ENCODE assay signal across 30 mouse cellular contexts in genomic region chr15:25403879-25404278, GRCm38 (mm10). TPM values are rescaled to one million over a fixed set of nuclear protein-coding genes. Genes with fewer than 3 reads are reported as not detected.
DNase-seq lines count a peak whose midpoint lies in the region; ATAC-seq and TF ChIP-seq lines count a peak whose summit lies in the region.
"Had no signal": no experiment of that assay in that cellular context is flagged by ENCODE, and none has a peak within 500 bp of the region (broad histone marks: within the 10 kb centered on the region; RNA-seq: fewer than 3 reads in every experiment).

No protein-coding gene starts in this region.

- H3K9me3 ChIP-seq in hindbrain, embryonic 15.5 days, result no peaks in the 10 kb centered on the region
- H3K9me3 ChIP-seq in hindbrain, embryonic 10.5 days, result no peaks in the 10 kb centered on the region
- H3K9me3 ChIP-seq in neural tube, embryonic 12.5 days, result no peaks in the 10 kb centered on the region
- no peaks in the 10 kb centered on the region for H3K9me3 ChIP-seq in neural tube, embryonic 13.5 days
- H3K9me3 ChIP-seq: heart, embryonic 10.5 days; heart, embryonic 15.5 days; limb, embryonic 10.5 days; limb, embryonic 15.5 days; liver, embryonic 13.5 days had no signal

- no peak for ATAC-seq in hindbrain, embryonic 15.5 days (ENCODE audit: low FRiP score, low read depth)
- no peak for ATAC-seq in neural tube, embryonic 12.5 days (ENCODE audit: low FRiP score, low read depth)
- ATAC-seq in hematopoietic stem cell, adult 5-6 weeks (replicated peaks in 1 of 2; ENCODE audit: insufficient read depth in 1 of 2, low FRiP score in 2 of 2, low TSS enrichment in 1 of 2, low read depth in 1 of 2, poor library complexity in 2 of 2, severe bottlenecking in 2 of 2), result peak; percentile 40 to 55
- no peak for ATAC-seq in neural tube, embryonic 13.5 days (ENCODE audit: low read depth)
- ATAC-seq: activated CD4-positive, CD25-positive, alpha-beta regulatory T cell, adult 4 months; forebrain, embryonic 14.5 days; intestine, embryonic 16.5 days; lung, postnatal 0 days had no signal

- 0 out of 2 replicates have a peak overlapping the region, but pooled peaks have one; percentile 0 for H3K4me2 ChIP-seq in hindbrain, embryonic 15.5 days
- 0 out of 2 replicates have a peak overlapping the region, but pooled peaks have one; percentile 5 for H3K4me2 ChIP-seq in neural tube, embryonic 12.5 days (replicated peaks)
- 0 out of 2 replicates have a peak overlapping the region, but pooled peaks have one; percentile 5 for H3K4me2 ChIP-seq in neural tube, embryonic 13.5 days
- H3K4me2 ChIP-seq: heart, embryonic 15.5 days; limb, embryonic 15.5 days; liver, embryonic 13.5 days had no signal

- peaks cover 89% of the 10 kb centered on the region for H3K4me1 ChIP-seq in hindbrain, embryonic 15.5 days (replicated peaks)
- peaks cover 28% of the 10 kb centered on the region for H3K4me1 ChIP-seq in hindbrain, embryonic 10.5 days (replicated peaks)
- peaks cover 51% of the 10 kb centered on the region for H3K4me1 ChIP-seq in neural tube, embryonic 12.5 days
- peaks cover 93% of the 10 kb centered on the region for H3K4me1 ChIP-seq in neural tube, embryonic 13.5 days (replicated peaks)
- no peaks in the 10 kb centered on the region for H3K4me1 ChIP-seq in cerebellum, adult 2 months (ENCODE audit: control insufficient read depth, insufficient read depth, low read length)
- H3K4me1 ChIP-seq: heart, embryonic 10.5 days; heart, embryonic 15.5 days; limb, embryonic 10.5 days; limb, embryonic 15.5 days; liver, embryonic 13.5 days had no signal

- no peaks in the 10 kb centered on the region for H3K27me3 ChIP-seq in hindbrain, embryonic 15.5 days
- no peaks in the 10 kb centered on the region for H3K27me3 ChIP-seq in hindbrain, embryonic 10.5 days (ENCODE audit: insufficient read depth, poor library complexity, severe bottlenecking)
- no peaks in the 10 kb centered on the region for H3K27me3 ChIP-seq in neural tube, embryonic 12.5 days (replicated peaks)
- H3K27me3 ChIP-seq in neural tube, embryonic 13.5 days, result no peaks in the 10 kb centered on the region
- H3K27me3 ChIP-seq in cerebellum, adult 2 months (ENCODE audit: control insufficient read depth, insufficient read depth, low read length), result no peaks in the 10 kb centered on the region
- H3K27me3 ChIP-seq: heart, embryonic 15.5 days; limb, embryonic 15.5 days; liver, embryonic 13.5 days had no signal

- peaks cover 9% of the 10 kb centered on the region; the same call in 1 of the 2 replicates for H3K36me3 ChIP-seq in hindbrain, embryonic 15.5 days
- peaks cover 97% of the 10 kb centered on the region for H3K36me3 ChIP-seq in hindbrain, embryonic 10.5 days
- H3K36me3 ChIP-seq in neural tube, embryonic 12.5 days, result peaks cover 45% of the 10 kb centered on the region
- H3K36me3 ChIP-seq in neural tube, embryonic 13.5 days, result peaks cover 55% of the 10 kb centered on the region
- H3K36me3 ChIP-seq: heart, embryonic 15.5 days; liver, embryonic 13.5 days had no signal

- no peak for TF ChIP-seq POLR2A in cerebellum, adult 2 months (IDR thresholded peaks at IDR 0.05; ENCODE audit: borderline replicate concordance, insufficient read depth, low read length)

- no peak for TF ChIP-seq CTCF in cerebellum, adult 2 months (IDR thresholded peaks at IDR 0.05; ENCODE audit: borderline replicate concordance, insufficient read depth, low read depth, low read length)

- H3K27ac ChIP-seq in hindbrain, embryonic 15.5 days (replicated peaks), result no peak overlapping the region
- no peak overlapping the region for H3K27ac ChIP-seq in hindbrain, embryonic 10.5 days
- H3K27ac ChIP-seq in neural tube, embryonic 12.5 days, result no peak overlapping the region
- H3K27ac ChIP-seq in neural tube, embryonic 13.5 days (replicated peaks), result no peak overlapping the region; the same call in 1 of the 2 replicates
- no peak overlapping the region for H3K27ac ChIP-seq in cerebellum, adult 2 months (ENCODE audit: insufficient read depth, low read length)
- H3K27ac ChIP-seq: gastrocnemius, adult 2 months; heart, embryonic 10.5 days; heart, embryonic 15.5 days; kidney, postnatal 0 days; limb, embryonic 10.5 days; limb, embryonic 15.5 days; liver, embryonic 13.5 days had no signal

- WGBS in hindbrain, embryonic 15.5 days, result 85% methylated on average over 7 of the region's 7 CpGs
- 92% methylated on average over 7 of the region's 7 CpGs for WGBS in hindbrain, embryonic 10.5 days
- 95% methylated on average over 7 of the region's 7 CpGs for WGBS in neural tube, embryonic 12.5 days
- 95% methylated on average over 7 of the region's 7 CpGs for WGBS in neural tube, embryonic 13.5 days
- WGBS in cerebellum, adult 2 months, result 94% methylated on average over 7 of the region's 7 CpGs

- DNase-seq in hindbrain, embryonic 10.5 days (ENCODE audit: low spot score), result no peak
- DNase-seq in neural tube, embryonic 10.5 days (ENCODE audit: extremely low spot score, low spot score), result no peak
- no peak for DNase-seq in cerebellum, adult 2 months
- no peak for DNase-seq in adrenal gland, postnatal 10 days
- DNase-seq: adrenal gland, adult 2 months; B cell, adult 2 months; cerebellum, adult 8-10 months; cerebellum, postnatal 25 days; gastrocnemius, adult 2 months; kidney, adult 8-10 months; kidney, postnatal 4 days; layer of hippocampus, adult 9-11 months; liver, embryonic 13.5 days; lung, adult 18-20 months; midbrain, embryonic 14.5 days; spleen, adult 18-20 months had no signal

- H3K4me3 ChIP-seq in hindbrain, embryonic 15.5 days, result no peak overlapping the region
- no peak overlapping the region for H3K4me3 ChIP-seq in hindbrain, embryonic 10.5 days
- no peak overlapping the region for H3K4me3 ChIP-seq in neural tube, embryonic 12.5 days
- H3K4me3 ChIP-seq in neural tube, embryonic 13.5 days, result no peak overlapping the region
- no peak overlapping the region for H3K4me3 ChIP-seq in cerebellum, adult 2 months (replicated peaks; ENCODE audit: insufficient read depth, low read depth, low read length)
- H3K4me3 ChIP-seq: gastrocnemius, adult 2 months; heart, embryonic 10.5 days; heart, embryonic 15.5 days; limb, embryonic 10.5 days; limb, embryonic 15.5 days; liver, embryonic 13.5 days; myocyte had no signal

- H3K9ac ChIP-seq in hindbrain, embryonic 15.5 days, result no peak overlapping the region
- no peak overlapping the region for H3K9ac ChIP-seq in neural tube, embryonic 12.5 days
- no peak overlapping the region for H3K9ac ChIP-seq in neural tube, embryonic 13.5 days
- H3K9ac ChIP-seq: heart, embryonic 15.5 days; limb, embryonic 15.5 days; liver, embryonic 13.5 days had no signal

RNA-seq across cellular contexts. Expression of gene Basp1, which starts 9.7 kb away (rescaled TPM):
- polyA plus RNA-seq in hindbrain, embryonic 15.5 days (2015; fragmentation: Nextera tagmentation; extraction: Ambion mirVana), result 376 and 413 TPM in 2 replicates
- 48.6 and 77.4 TPM in 2 replicates for polyA plus RNA-seq in hindbrain, embryonic 10.5 days (2016; fragmentation: Nextera tagmentation; extraction: Ambion mirVana)
- 392 and 466 TPM in 2 replicates for polyA plus RNA-seq in neural tube, embryonic 12.5 days (2016; fragmentation: Nextera tagmentation; extraction: Ambion mirVana)
- total RNA-seq in hematopoietic stem cell, adult 5-6 weeks (2017), result 33.2 and 48.4 TPM in 2 replicates
- polyA plus RNA-seq in neural tube, embryonic 13.5 days (2015; fragmentation: Nextera tagmentation; extraction: Ambion mirVana), result 311 and 351 TPM in 2 replicates
- polyA plus RNA-seq in cerebellum, adult 2 months (2012; rRNA removed), result 58.4 and 74.3 TPM in 2 replicates
- 10 to 100 TPM; 17.6 to 29.6 TPM for total RNA-seq in adrenal gland, postnatal 10 days (2021)
- polyA plus RNA-seq: activated CD4-positive, CD25-positive, alpha-beta regulatory T cell, adult 4 months had no signal

Comparison
In these comparisons a context has a peak if more than half of its experiments do, and no peak if none do; other contexts are left out.
1. ATAC-seq: peak in hematopoietic stem cell, adult 5-6 weeks (2 of 2); none in hindbrain, embryonic 15.5 days (single experiment), neural tube, embryonic 12.5 days (single experiment) and neural tube, embryonic 13.5 days (single experiment).
2. Peak in every context shown above with its lines, with median percentiles within 50 percentile points of each other: H3K4me2 ChIP-seq.